Mouse (Mus musculus): ENCODE data around the gene Flna.

DNA sequence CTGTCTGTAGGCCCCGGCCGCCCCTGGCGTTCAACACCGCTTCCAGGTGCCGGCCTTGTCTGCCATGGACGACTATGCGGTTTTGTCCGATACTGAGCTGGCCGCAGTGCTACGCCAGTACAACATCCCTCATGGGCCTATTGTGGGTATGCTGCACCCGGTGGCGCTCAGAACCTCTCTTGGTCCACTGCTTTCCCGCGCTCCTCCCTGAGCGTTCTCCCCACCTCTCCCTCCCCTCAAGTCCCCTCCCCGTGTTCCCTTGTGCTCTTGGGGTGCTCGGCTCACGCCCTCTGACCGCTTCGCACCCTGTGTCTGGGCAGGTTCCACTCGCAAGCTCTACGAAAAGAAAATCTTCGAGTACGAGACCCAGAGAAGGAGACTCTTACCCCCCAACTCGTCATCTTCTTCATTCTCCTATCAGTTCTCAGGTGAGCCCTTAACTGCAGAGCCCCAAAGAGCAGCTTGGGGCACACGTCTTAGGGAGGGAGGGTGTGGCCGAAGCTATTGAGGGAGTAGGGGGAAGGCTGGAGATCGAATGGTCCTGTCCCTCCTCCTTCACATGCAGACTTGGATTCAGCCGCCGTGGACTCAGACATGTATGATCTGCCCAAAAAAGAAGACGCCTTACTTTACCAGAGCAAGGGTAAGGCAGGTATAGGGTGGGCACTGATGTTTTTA is 5.4 kb upstream of the Flna start:
- TF ChIP-seq CTCF (IDR thresholded peaks at IDR 0.05) (no peak), POLR2A (IDR thresholded peaks at IDR 0.05; ENCODE audit: insufficient read depth, low read depth, low read length) (no peak), EP300 (IDR thresholded peaks at IDR 0.05; ENCODE audit: insufficient read depth, low read depth, low read length) (no peak)
